Mouse (Mus musculus) gastrocnemius, postnatal 14 days (tissue): ENCODE measurements around the gene Wwc1. TPM values are rescaled to one million over a fixed set of nuclear protein-coding genes. Genes with fewer than 3 reads are reported as not detected.

Experiments
- DNase-seq: peaks from one replicate; pipeline ENCODE4 v3.0.0; 2021; ENCODE audit warnings: mixed read lengths
- intact Hi-C: fragments of 180-260 bp; cut with DNase I; formaldehyde crosslinking; loops from one replicate; pipeline ENCODE4 v1.15.1; 2025; ENCODE audit warnings: low total_unique reads
- long read RNA-seq, 2 experiments: library from polyadenylated mRNA; stranded (forward); transcript quantifications; one replicate each; pipeline ENCODE4 v2.0.0; 2021
- total RNA-seq, 2 experiments: library from RNA; stranded (reverse); gene quantifications; 2 replicates each; pipeline ENCODE4 v1.2.3; 2021

The Wwc1 gene
- total RNA-seq: under 1 TPM; 0.23 to 0.55 TPM
- long read RNA-seq, experiment 1: 0 reads
- long read RNA-seq, experiment 2, full-length matches to known transcripts: 1 of 1 reads
- long read RNA-seq, experiment 2, partial matches to known transcripts: 0 of 1 reads
- long read RNA-seq, experiment 2, other reads (novel, unspliced or antisense): 0 of 1 reads

DNA sequence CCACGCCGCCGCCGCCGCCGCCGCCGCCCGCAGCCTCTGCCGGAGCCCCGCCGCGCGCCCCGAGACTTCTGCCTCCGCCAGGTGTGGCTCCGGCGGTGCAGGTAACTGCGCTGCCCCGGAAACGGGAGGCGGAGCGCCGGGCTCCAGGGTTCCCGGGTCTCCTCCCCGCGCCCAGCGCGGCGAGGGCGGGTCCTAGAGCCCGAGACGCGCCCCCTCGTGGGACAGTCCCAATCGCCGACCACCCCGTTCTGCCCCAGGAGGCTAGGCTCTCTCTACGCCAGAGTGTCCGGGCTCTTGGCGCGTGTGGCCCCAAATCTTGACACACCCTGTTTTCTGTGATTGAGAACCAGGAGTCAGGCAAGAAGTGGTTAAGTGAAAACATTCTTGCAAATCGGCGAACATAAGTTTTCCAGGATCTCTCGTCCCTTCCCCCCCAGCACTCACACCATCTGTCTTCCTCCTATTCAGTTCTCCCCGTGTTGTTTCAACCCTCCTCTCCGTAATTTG is at the start of gene Wwc1:
Wwc1 (minus strand) TSS at position 117 of the 507 bp plus-strand sequence.
- intact Hi-C loops: no loop called here
- DNase-seq: no peak

- intact Hi-C loops: no loop called here
- DNase-seq: no peak
Measured at GRCm38 (mm10) chr11:36020009-36020408, 39.7 kb upstream of the Wwc1 start.

GRCm38 (mm10) chr11:36013179-36013578 is 32.9 kb upstream of the Wwc1 start:
- intact Hi-C loops: no loop called here
- DNase-seq: no peak

GRCm38 (mm10) chr11:36009281-36010208 is 29.2 kb upstream of the Wwc1 start:
- DNase-seq: no peak
- intact Hi-C loops: no loop called here

DNA sequence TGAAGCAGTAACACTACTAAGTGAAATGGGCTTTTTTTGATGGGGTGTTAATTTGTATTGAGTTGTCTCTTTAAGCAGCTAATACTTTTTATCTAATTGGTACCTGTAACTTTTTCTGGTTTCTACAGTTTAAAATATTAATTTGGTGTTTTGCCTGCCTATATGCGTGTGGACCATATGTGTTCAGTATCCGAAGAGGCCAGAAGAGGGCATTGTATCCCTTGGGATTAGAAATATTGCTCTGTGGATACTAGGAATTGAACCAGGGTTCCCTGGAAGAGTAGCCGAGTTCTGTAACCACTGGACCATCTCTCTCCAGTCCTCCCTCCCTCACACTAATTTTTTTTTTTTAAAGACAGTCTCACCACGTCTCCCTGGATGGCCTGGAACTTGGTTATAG is 22.6 kb upstream of the Wwc1 start:
- intact Hi-C loops: loop anchor here (5.0 kb wide), 1 partner anchor 81 kb away; no protein-coding TSS in a partner anchor
- no peak for DNase-seq

- DNase-seq: peak; percentile 75
- intact Hi-C loops: loop anchor here (5.0 kb wide), 1 partner anchor 79 kb away; no protein-coding TSS in a partner anchor
Measured at GRCm38 (mm10) chr11:36001282-36001970, 21.1 kb upstream of the Wwc1 start.

DNA sequence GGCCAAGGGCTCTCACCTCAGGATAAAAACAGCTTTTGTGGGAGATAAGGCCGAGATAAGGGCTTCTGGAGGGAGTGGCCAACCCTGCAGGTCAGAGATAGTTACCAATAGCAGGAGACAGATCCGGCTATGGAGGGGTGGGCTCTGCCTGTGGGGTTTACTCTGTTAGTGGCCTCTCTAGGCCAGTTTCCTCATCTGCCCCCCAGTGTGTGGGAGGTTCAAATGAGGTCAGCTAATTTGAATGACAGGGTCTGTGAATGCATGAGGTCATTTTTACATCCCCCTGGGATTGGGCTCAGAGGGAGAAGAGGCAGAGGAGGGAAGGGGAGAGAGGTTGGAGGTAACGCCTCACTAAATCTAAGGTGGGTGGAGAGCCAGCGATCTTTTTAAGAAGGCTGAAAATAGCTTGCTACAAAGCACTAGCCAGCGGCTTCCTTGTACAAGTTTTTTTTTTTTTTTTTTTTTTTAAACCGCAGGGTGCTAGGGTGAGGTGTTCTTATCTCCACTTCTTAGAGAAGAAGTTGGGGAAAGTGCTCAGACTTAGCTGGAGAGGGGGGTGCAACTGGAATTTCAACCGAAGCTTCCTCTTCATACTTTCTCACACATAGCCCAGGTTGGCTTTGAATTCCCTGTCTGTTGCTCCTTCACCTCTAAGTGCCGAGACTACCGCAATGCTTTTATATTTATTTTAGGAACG is 20.4 kb upstream of the Wwc1 start:
- DNase-seq: no peak
- intact Hi-C loops: loop anchor here (5.0 kb wide), 1 partner anchor 78 kb away; no protein-coding TSS in a partner anchor

- intact Hi-C loops: loop anchor here (5.0 kb wide), 1 partner anchor 78 kb away; no protein-coding TSS in a partner anchor
- DNase-seq: no peak
Measured at GRCm38 (mm10) chr11:36000038-36000437, 19.7 kb upstream of the Wwc1 start.

- intact Hi-C loops: no loop called here
- no peak for DNase-seq
Measured at GRCm38 (mm10) chr11:35998048-35998447, 17.7 kb upstream of the Wwc1 start.

GRCm38 (mm10) chr11:35995310-35995709 is 15.0 kb upstream of the Wwc1 start:
- intact Hi-C loops: no loop called here
- no peak for DNase-seq

- no peak for DNase-seq
- intact Hi-C loops: no loop called here
Measured at GRCm38 (mm10) chr11:35991846-35992245, 11.5 kb upstream of the Wwc1 start.

- no peak for DNase-seq
- intact Hi-C loops: no loop called here
Measured at GRCm38 (mm10) chr11:35989967-35990366, 9.6 kb upstream of the Wwc1 start.

GRCm38 (mm10) chr11:35985841-35986393 is 5.6 kb upstream of the Wwc1 start:
- intact Hi-C loops: no loop called here
- DNase-seq: no peak

GRCm38 (mm10) chr11:35982734-35983133 is 2.4 kb upstream of the Wwc1 start:
- intact Hi-C loops: no loop called here
- no peak for DNase-seq

DNA sequence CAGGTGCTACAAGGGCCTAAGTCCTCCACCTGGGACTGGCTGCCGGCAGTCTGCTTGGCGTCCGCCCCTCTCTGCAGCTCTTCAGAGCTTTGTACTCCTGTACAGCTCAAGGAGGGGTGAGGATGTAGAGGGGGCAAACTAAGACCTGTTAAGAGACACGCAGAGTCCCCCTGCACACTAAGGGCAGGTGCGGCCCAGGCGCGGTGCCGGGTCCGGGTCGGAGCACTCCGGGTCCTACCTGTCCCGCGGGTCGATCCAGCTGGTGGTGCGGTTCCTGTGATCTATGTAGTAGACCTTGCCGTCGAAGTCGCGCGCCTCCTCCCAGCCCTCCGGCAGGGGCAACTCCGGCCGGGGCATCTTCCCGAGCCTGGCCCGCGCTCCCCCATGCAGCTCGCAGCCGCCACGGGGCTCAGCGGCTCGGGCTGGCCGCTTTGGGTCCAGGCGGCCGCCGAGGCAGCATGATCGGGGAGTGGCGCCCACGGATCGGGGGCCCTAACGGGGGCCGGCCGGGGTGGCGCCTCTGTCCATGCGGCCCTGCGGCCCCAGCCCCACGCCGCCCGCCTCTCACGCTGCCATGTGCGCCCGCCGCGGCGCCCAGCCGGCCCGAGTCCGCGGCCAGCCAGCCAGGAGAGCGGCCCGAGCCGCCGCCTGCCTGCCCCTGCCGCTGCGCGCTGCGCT is 455 bp downstream of the Wwc1 start:
- intact Hi-C loops: no loop called here
- no peak for DNase-seq

- no peak for DNase-seq
- intact Hi-C loops: no loop called here
Measured at GRCm38 (mm10) chr11:35979266-35979732, 1.0 kb downstream of the Wwc1 start.

GRCm38 (mm10) chr11:35977796-35978195 is 2.5 kb downstream of the Wwc1 start:
- intact Hi-C loops: no loop called here
- DNase-seq: no peak

DNA sequence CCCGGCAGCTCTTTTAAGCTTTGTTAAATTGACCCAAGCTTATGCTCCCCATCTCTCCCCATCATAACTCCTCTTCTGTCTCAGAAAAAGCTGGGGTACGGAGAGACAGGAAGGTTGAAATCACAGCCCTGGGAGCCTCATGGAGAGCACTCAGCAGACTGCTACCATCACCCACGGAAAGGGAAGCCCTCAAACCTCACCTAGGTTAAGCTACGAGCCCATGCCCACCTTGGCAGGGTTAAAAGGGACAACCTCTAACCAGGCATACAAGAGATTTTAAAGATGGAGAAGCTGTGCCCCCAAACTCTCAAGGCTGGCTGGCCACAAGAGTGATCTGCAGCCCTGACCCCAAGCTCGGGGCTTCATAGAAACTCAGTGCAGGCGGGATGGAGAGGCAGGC is 3.2 kb downstream of the Wwc1 start:
- DNase-seq: no peak
- intact Hi-C loops: no loop called here
